Mouse (Mus musculus) limb, embryonic 11.5 days (tissue): ENCODE results near the gene Plcb1. TPM values are rescaled to one million over a fixed set of nuclear protein-coding genes. Genes with fewer than 3 reads are reported as not detected.

ENCODE experiments used
- ATAC-seq: fragments of 200-750 bp; cut with Nextera tagmentation; 2 replicates; pipeline ENCODE4 v1.8.0; 2017; ENCODE audit warnings: low read depth; ENCODE audit not compliant: insufficient number of reproducible peaks, low FRiP score, low TSS enrichment
- DNase-seq: peaks from one replicate; pipeline ENCODE4 v3.0.0-alpha.2; 2015; ENCODE audit warnings: low spot score
- H3K27ac ChIP-seq: fragments of 300-500 bp; sonication (generic); replicated peaks from 2 replicates; pipeline ENCODE4 v1.5.1; 2014; ENCODE audit warnings: low read depth, mild to moderate bottlenecking, low read length
- H3K27me3 ChIP-seq: fragments of 300-500 bp; sonication (generic); 2 replicates; pipeline ENCODE4 v1.6.1; 2014; ENCODE audit warnings: mild to moderate bottlenecking, low read length, mixed read lengths; ENCODE audit not compliant: control insufficient read depth, insufficient read depth
- H3K36me3 ChIP-seq: fragments of 300-500 bp; sonication (generic); 2 replicates; pipeline ENCODE4 v1.6.1; 2014; ENCODE audit warnings: mild to moderate bottlenecking, low read length, moderate library complexity, mixed read lengths; ENCODE audit not compliant: control insufficient read depth, insufficient read depth
- H3K4me1 ChIP-seq: fragments of 300-500 bp; sonication (generic); 2 replicates; pipeline ENCODE4 v1.6.1; 2014; ENCODE audit warnings: low read length, mixed read lengths; ENCODE audit not compliant: control insufficient read depth, insufficient read depth
- H3K4me2 ChIP-seq: fragments of 300-500 bp; sonication (generic); 2 replicates; pipeline ENCODE4 v1.6.1; 2014; ENCODE audit warnings: low read depth, mild to moderate bottlenecking, moderate library complexity; ENCODE audit not compliant: severe bottlenecking
- H3K4me3 ChIP-seq: fragments of 300-500 bp; sonication (generic); 2 replicates; pipeline ENCODE4 v1.5.1; 2014; ENCODE audit warnings: low read depth, low read length
- H3K9ac ChIP-seq: fragments of 300-500 bp; sonication (generic); 2 replicates; pipeline ENCODE4 v1.6.1; 2014; ENCODE audit warnings: mild to moderate bottlenecking, low read length
- H3K9me3 ChIP-seq: fragments of 300-500 bp; sonication (generic); 2 replicates; pipeline ENCODE4 v1.6.1; 2016; ENCODE audit warnings: low read length; ENCODE audit not compliant: control insufficient read depth
- WGBS: fragments of 180-500 bp; shearing (Covaris S2); extraction: QIAGEN DNeasy Blood & Tissue Kit; methylation state at CpG from one replicate; pipeline ENCODE4 v1.1.7; 2014; 5-methylcytosine and 5-hydroxymethylcytosine counted together
- polyA plus RNA-seq: library from polyadenylated mRNA; unstranded; fragments of >200 nt; fragmentation: Nextera tagmentation; extraction: Ambion mirVana; gene quantifications from 2 replicates; pipeline ENCODE4 v1.2.1, GENCODE M21; 2014

Plcb1 gene
- polyA plus RNA-seq, 1 experiment from 2014 or later, result 10.4 TPM

DNA sequence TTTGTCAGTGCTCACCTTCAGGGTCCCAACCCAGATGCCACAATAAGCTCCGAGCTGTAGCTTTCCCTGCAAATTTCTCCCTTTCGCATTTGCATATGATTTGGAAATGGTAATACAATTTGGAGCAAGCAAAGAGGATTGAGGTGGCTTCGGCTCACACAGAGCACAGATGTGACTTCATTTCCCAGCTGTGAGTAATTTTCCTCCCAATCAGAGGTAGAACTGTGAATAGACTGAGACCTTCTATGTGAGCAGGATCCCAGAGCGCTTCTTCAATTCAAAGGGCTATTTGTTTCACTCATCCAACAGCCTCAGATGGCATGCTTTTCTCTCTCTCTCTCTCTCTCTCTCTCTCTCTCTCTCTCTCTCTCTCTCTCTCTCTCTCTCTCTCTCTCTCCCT lies 367.4 kb downstream of the Plcb1 start:
- DNase-seq (no peak), ATAC-seq (no peak)
- Histone ChIP-seq H3K27me3 (no peaks in the 10 kb centered on the region), H3K36me3 (no peaks in the 10 kb centered on the region), H3K27ac (no peak overlapping the region), H3K4me3 (no peak overlapping the region), H3K4me1 (no peaks in the 10 kb centered on the region), H3K9ac (no peak overlapping the region), H3K9me3 (no peaks in the 10 kb centered on the region), H3K4me2 (no peak overlapping the region)
- 89% methylated on average over 4 of the region's 4 CpGs for WGBS

- no peaks in the 10 kb centered on the region for H3K4me1 ChIP-seq
- H3K27me3 ChIP-seq, result no peaks in the 10 kb centered on the region
- H3K9me3 ChIP-seq, result no peaks in the 10 kb centered on the region
- WGBS, result 89% methylated on average over 7 of the region's 7 CpGs
- H3K36me3 ChIP-seq, result no peaks in the 10 kb centered on the region
- H3K9ac ChIP-seq, result no peak overlapping the region
- no peak overlapping the region for H3K27ac ChIP-seq
- ATAC-seq, result no peak
- no peak overlapping the region for H3K4me3 ChIP-seq
- DNase-seq, result no peak
- H3K4me2 ChIP-seq, result no peak overlapping the region
Measured at GRCm38 (mm10) chr2:135156055-135156454, 370.2 kb downstream of the Plcb1 start.

DNA sequence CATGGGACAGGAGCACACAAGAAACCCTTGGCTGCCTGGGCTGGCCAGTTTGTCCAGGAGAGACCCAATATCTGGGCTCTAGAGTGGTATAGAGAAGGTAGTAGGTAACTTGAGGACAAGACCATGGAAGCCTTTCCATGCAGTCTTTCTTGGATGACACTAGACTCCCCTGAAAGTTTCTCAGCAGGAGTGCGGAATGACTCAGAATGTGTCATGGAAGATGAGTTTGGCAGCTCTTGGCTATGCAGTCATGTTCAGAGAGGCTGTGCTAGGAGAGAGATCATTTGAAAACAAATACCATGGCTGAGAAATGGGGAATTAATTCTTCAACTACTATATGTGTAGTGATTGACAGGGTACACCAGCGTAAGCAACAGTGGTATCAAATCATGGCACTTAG lies 372.1 kb downstream of the Plcb1 start:
- no peaks in the 10 kb centered on the region for H3K27me3 ChIP-seq
- no peaks in the 10 kb centered on the region for H3K4me1 ChIP-seq
- no peak overlapping the region for H3K9ac ChIP-seq
- no peak overlapping the region for H3K27ac ChIP-seq
- DNase-seq (no peak), ATAC-seq (no peak)
- WGBS, result 97% methylated on average over 2 of the region's 2 CpGs
- H3K4me3 ChIP-seq, result no peak overlapping the region
- H3K36me3 ChIP-seq, result no peaks in the 10 kb centered on the region
- no peak overlapping the region for H3K4me2 ChIP-seq
- H3K9me3 ChIP-seq, result no peaks in the 10 kb centered on the region

- Histone ChIP-seq H3K9me3 (no peaks in the 10 kb centered on the region), H3K4me3 (no peak overlapping the region), H3K27ac (no peak overlapping the region), H3K9ac (no peak overlapping the region), H3K36me3 (no peaks in the 10 kb centered on the region), H3K4me2 (no peak overlapping the region), H3K27me3 (no peaks in the 10 kb centered on the region), H3K4me1 (no peaks in the 10 kb centered on the region)
- DNase-seq (no peak), ATAC-seq (no peak)
- 89% methylated on average over 4 of the region's 4 CpGs for WGBS
Measured at GRCm38 (mm10) chr2:135161673-135162072, 375.8 kb downstream of the Plcb1 start.

DNA sequence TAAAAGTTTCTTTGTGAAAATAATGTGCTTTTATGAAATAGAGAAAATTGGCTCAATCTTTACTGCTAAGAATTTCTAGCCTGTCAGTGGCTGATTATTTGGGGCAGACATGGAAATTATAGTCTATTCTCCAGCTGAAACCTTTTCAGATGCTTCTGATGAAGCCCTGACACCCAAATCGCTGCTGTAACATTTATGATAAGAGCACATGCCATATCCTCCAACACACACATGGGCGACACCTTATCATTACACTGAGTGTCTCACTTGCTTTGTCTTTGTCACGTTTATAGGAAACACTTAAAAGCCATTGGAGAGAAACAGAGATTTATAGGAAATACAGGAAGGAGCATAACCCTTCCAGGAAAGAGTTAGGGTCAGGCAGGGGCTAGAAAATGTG lies 379.6 kb downstream of the Plcb1 start:
- no peak overlapping the region for H3K4me3 ChIP-seq
- H3K36me3 ChIP-seq, result no peaks in the 10 kb centered on the region
- H3K27ac ChIP-seq, result no peak overlapping the region
- no peak overlapping the region for H3K4me2 ChIP-seq
- no peaks in the 10 kb centered on the region for H3K27me3 ChIP-seq
- H3K4me1 ChIP-seq, result no peaks in the 10 kb centered on the region
- no peak for ATAC-seq
- H3K9me3 ChIP-seq, result no peaks in the 10 kb centered on the region
- 83% methylated on average over 3 of the region's 3 CpGs for WGBS
- no peak overlapping the region for H3K9ac ChIP-seq
- no peak for DNase-seq

GRCm38 (mm10) chr2:135175544-135175943 lies 389.7 kb downstream of the Plcb1 start:
- 78% methylated on average over 4 of the region's 4 CpGs for WGBS
- no peak for DNase-seq
- no peak overlapping the region for H3K27ac ChIP-seq
- no peaks in the 10 kb centered on the region for H3K27me3 ChIP-seq
- H3K4me3 ChIP-seq, result no peak overlapping the region
- H3K4me2 ChIP-seq, result no peak overlapping the region
- H3K4me1 ChIP-seq, result no peaks in the 10 kb centered on the region
- H3K9me3 ChIP-seq, result no peaks in the 10 kb centered on the region
- no peak overlapping the region for H3K9ac ChIP-seq
- no peaks in the 10 kb centered on the region for H3K36me3 ChIP-seq
- ATAC-seq, result no peak

GRCm38 (mm10) chr2:135187659-135188058 lies 401.8 kb downstream of the Plcb1 start:
- Histone ChIP-seq H3K27me3 (no peaks in the 10 kb centered on the region), H3K4me3 (no peak overlapping the region), H3K9me3 (no peaks in the 10 kb centered on the region), H3K4me2 (no peak overlapping the region), H3K4me1 (no peaks in the 10 kb centered on the region), H3K9ac (no peak overlapping the region), H3K27ac (no peak overlapping the region), H3K36me3 (no peaks in the 10 kb centered on the region)
- DNase-seq, result no peak
- WGBS, result 73% methylated on average over 6 of the region's 6 CpGs
- ATAC-seq, result no peak

DNA sequence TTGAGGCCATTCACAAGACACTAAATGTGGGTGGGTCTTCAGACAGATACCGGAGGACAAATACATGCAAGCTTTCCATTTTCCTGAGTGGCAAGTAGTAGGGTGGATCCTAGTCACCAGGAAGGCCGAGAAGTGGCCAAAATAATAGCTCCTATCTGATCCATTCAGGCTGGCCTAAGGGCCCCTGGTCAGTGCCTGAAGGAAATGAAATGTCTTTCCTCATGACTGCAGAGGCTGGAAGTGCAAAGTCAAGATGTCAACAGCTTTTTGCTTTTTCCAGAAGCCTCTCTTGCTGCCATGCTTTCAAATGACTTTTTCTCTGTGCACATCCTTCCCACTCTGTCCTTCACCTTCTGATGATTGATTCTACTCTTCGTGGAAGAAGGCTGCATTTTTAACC lies 415.0 kb downstream of the Plcb1 start:
- no peak overlapping the region for H3K4me2 ChIP-seq
- no peaks in the 10 kb centered on the region for H3K36me3 ChIP-seq
- H3K9me3 ChIP-seq, result no peaks in the 10 kb centered on the region
- DNase-seq (no peak), ATAC-seq (no peak)
- no peak overlapping the region for H3K9ac ChIP-seq
- 87% methylated on average over 3 of the region's 3 CpGs for WGBS
- H3K4me3 ChIP-seq, result no peak overlapping the region
- H3K27me3 ChIP-seq, result no peaks in the 10 kb centered on the region
- no peaks in the 10 kb centered on the region for H3K4me1 ChIP-seq
- no peak overlapping the region for H3K27ac ChIP-seq

DNA sequence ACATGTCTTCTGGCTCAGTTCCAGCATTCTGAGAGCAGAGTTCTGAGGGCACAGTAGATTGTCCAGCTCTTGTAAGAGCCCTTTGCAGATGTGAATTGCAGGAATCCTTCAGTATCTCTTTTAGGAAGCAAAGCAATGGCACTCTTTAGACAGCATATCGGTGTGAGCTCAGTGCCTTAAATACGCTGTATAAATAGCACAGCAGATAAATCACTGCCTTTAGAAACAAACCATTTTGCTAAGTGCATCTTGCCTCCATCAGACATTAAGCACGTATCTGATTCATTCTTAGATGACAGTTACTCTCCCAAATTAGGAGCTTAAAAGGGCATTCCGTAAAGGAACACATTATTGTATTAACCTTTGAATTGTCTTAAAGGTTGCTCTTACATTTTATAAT lies 416.5 kb downstream of the Plcb1 start:
- WGBS, result 87% methylated on average over 4 of the region's 4 CpGs
- H3K9ac ChIP-seq, result no peak overlapping the region
- no peak overlapping the region for H3K27ac ChIP-seq
- no peak for DNase-seq
- H3K4me2 ChIP-seq, result no peak overlapping the region
- no peaks in the 10 kb centered on the region for H3K36me3 ChIP-seq
- ATAC-seq, result no peak
- H3K9me3 ChIP-seq, result no peaks in the 10 kb centered on the region
- no peak overlapping the region for H3K4me3 ChIP-seq
- H3K4me1 ChIP-seq, result no peaks in the 10 kb centered on the region
- H3K27me3 ChIP-seq, result no peaks in the 10 kb centered on the region
